Mouse (Mus musculus) induced T-regulatory cell, adult 2 months (primary cell): ENCODE measurements around the gene Cyp51.
"Not testable (repeated sequence)": the region's sequence is repeated elsewhere in the genome, so short reads cannot be mapped to it uniquely, and the experiment has no call there.

Experiments used
- DNase-seq: peaks from one replicate; pipeline ENCODE4 v3.0.0-alpha.2; 2012; ENCODE audit warnings: low read depth

The Cyp51 gene

DNA sequence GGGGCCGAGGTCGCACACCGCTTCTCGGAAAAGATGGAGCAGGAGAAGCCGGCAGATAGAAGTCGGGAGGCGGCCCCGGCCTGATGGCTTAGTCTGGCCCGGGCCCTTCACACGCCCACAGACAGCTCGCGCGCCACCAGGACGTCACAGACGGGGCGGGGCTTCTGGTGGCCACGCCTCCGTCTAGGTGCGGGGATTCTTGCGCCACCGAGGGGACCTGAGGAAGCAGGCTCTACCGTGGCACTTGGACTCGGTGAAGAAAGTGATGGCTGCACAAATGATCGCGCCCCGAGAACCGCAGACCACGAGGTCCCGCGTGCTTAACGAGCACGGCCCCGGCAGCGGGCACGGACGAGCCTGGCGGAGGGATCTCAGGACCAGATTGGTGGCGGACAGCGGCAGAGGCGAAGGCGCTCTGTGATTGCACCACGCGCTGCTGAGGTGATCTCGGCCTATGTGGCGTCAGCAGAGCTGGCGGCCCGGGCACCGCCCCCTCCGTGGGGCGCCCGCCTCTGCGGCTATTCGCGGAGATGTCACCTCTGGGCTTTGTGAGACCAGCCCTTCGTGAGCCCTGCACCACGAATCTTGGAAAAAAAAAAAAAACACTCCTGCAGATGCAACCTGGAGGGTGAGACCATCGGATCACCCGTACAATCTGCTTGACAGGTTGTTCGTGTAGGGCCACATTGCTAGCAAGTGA lies at the start of gene Cyp51:
Cyp51 (minus strand) TSS at position 406 of the 700 bp plus-strand sequence.
- peak; percentile 96 for DNase-seq

DNA sequence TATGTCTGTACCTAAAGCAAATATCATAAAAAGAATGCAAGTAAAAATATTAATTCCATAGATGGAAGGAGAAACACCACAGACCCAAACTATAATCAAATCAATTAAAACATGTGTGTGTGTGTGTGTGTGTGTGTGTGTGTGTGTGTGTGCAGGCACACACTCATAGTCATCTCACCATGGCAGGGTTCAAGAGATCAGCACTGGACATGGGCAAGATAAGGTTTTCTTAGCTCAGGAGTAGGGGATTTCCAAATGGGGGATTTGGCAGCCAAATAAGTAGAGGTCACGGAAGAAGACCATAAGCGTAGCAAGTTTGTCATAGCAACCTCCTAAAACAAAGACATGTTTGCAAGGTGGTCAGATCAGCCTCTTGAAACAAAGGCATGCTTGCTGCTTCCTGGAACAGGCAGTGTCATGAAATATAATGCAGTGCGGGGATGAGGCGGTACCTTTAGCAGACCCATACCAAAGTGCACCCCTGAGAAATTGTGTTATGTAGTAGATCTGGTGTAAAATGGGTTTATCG lies 8.1 kb upstream of the Cyp51 start:
- DNase-seq: no peak

DNA sequence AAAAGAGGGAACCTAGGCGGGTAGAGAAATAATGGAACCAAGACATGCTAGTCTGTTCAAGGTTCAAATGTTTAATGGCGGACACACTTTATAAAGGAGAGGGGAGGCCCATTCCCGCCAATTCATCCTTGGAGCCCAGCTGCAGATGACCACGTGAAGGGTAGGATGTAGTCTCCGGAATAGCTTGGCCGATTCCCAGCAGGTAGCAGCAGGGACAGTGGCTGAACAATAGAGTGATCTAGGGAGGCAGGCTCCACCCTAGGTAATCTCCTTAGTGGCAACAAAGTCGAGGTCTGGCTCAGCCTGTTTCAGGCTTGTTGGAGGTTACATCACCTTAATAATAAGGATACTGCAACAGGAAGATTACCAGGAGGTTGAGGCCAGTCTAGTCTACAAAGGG lies 2.5 kb upstream of the Cyp51 start:
- DNase-seq: not testable (repeated sequence)

DNA sequence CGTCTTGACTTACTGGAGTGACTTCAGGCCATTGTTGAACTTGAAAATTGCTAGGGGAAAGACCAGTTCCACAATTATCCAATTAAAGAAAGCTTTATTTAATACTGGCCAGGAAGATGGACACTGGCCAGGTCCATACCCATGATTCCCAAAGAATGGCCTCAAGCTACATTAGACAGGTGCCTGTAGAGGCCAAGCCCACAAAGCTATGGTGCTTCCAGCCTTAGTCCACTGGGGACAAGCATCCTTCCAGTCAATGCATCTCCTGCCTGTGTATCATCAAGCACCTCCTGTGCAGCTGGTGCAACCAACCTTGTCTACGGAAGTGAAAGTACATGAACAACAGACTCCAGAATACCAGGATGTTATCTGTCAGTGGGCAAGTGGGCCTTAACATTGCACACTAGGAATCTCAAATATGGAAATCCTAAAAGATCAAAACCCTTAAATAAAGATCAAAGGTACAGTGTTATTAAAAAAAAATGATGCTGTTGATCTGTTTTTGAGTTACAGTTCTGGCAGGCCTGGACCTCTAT lies 1.2 kb upstream of the Cyp51 start:
- peak; percentile 25 for DNase-seq

DNA sequence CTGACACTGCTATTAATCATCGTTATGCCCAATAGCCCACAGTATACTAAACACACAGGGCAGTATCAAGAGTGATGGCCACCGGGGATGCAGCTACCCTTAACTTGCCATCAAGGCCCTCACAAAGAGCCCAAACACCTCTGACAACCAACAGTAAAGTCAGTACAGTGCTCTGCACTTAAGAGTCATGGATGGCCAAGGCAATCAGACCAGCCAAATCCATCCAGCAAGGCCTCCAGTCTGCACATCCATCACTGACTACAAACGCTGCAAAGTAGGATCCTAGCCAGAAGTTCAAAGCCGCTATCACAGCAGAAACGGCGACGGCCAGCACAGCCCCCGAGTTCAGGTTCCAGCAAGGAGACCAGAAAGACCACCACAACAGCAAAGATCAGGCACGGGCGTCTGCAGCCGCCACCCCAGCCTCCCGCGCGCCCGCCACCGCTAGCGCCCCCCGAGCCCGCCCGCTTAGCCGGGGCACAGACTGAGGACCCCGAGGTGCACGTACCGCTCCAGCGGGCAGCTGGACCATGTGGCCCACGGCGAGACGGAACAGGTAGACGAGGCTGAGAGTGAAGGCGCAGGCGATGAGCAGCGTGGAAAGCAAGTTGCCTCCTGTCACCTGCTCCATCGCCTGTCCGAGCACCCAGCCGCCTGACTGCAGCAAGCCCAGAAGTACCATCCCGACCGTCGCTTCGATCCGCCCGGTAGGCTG lies 763 bp downstream of the Cyp51 start:
- no peak for DNase-seq

DNA sequence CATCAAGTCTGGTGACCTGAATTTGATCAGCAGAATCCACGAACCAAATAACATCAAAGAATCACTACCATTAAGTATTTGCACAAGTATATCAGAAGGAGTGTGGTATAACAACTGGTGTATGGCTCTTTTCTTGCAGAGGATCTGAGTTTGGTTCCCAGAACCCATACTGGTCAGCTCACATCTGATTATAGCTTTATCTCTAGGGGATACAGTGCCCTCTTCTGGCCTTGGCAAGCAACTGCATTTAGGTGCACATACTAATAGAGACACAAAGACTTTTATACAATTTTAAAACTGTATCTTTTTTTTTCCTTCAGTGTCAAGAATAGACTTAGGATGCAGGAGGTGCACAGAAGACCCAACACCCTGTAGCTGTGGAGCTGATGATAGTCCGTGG lies 2.8 kb downstream of the Cyp51 start:
- DNase-seq: peak; percentile 52

DNA sequence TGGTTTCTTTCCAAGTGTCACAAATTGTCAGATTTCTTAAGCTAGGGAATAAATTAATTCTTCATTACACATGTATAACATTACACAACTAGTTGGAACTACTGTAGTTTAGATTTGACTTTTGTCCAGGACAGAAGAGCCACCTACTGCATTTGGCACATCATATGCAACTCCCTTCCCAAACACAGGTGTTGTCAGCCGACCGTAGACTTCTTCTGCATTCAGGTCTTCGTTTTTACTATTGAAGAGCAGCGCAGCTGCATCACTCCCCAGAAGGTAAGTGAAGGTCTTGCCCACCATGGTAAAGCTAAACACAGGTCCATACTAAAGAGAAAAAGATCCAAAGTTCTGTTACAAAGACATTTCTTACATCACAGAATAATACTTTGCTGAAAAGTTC lies 3.5 kb downstream of the Cyp51 start:
- no peak for DNase-seq

DNA sequence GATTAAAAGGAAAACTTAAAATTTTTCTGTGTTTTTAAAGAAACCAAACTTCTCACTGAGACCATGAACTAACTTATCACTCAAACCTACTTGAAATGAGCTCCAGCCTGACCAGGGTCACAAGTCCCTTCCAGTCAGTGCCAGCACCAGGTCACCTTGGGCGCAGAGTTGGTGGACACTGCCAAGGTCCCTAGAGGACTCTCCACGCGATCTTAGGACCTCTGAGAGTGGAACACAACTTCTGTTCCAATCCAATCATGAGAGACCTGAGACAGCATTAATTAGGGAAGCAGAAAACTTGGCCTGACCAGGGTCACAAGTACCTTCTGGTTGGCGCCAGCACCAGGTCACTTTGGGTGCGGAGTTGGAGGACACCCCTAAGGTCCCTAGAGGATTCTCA lies 10.1 kb downstream of the Cyp51 start:
- DNase-seq: no peak

DNA sequence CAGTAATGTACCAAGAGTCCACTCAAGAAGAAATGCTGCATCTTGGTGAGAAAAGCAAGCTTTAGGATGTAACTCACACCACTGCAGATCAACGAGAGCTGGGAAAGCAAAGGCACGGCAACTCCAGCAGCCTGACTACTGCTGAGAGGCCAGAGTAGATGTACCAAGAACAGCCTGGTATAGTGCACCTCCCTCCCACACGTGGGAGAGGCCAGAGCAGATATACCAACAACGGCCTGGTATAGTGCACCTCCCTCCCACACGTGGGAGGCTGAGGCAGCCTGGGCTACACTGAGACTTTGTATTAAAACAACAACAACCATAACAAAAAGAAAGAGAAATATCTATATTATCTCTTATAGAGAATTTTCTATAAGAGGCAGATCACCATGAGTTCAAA lies 16.4 kb downstream of the Cyp51 start:
- DNase-seq: no peak

DNA sequence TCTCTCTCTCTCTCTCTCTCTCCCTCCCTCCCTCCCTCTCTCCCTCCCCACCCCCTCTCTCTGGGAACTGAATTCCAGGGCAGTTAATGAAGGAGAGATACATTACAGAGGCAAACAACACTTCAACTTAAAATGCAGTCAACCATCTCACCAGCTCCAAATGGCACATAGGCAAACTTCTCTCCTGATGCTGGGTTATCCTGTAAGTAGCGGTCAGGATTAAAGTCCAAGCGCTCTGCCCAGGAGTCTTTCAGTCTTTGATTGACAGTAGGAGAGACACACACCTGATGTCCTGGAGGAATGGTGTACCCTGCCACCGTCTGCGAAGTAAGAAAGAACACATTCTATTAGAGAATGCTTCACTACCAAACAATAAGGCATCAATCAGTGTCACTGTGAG lies 18.2 kb downstream of the Cyp51 start:
- DNase-seq: no peak

DNA sequence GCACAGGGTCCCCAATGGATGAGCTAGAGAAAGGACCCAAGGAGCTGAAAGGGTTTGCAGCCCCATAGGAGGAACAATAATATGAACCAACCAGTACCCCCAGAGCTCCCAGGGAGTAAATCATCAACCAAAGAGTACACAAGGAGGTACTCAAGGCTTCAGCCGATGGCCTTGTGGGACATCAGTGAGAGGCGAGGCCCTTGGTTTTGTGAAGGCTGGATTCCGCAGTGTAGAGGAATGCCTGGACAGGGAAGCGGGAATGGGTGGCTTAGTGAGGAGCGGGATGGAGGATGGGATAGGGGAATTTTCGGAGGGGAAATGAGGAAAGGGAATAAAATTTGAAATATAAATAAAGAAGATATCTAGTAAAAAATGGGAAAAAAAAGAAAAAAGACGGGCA lies 19.6 kb downstream of the Cyp51 start:
- DNase-seq: no peak

DNA sequence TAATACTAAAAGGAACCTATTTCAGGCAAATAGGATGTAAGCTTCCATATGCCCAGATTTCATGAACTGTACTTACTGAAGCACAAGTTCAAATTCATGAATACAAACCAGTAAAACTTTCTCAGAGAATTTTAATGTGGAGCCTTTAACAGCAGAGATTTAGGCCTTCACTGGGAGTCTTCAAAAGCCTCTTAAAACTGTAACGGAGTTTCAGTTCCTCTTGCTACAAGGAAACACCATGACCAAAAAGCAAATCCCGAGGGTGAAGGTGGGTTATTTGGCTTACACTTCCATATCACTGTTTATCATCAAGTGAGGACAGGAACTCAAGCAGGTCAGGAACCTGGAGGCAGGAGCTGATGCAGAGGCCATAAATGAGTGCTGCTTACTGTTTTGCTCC lies 23.0 kb downstream of the Cyp51 start:
- no peak for DNase-seq

DNA sequence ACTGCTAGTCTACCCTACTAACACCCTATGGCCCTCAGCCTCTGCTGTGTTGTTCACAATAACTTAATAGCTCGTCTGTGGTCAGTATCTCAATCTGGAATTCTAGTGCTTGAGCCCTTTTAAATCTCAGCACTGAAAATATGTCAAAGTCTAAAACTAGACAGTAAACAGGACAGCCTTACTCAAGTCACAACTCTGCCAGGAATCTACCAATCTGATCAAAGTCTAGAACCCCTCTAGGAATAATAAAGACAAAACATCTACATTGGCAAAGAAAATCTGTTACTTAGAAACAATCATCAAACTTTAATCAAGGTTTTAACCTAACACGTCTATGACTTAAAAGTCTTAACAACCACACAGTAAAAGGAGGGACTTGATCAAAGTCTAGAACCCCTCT lies 23.7 kb downstream of the Cyp51 start:
- no peak for DNase-seq

DNA sequence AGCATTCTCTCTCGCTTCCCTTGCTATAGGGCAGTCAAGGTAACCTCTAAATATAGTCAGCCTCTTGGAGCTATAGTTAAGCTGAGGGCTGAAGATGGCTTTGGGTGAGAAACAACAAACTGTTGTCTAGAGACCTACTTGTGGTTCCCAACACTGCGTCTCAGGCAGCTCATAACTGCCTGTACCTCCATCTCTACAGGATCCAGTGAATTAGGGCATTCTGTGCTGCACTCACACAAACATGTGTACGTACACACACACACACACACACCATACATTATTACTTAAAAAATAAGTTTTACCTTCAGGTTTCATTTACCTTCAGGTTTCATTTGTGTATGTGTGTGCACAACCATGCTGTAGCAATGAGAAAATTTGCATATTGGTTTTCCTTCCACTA lies 25.5 kb downstream of the Cyp51 start:
- DNase-seq: no peak

DNA sequence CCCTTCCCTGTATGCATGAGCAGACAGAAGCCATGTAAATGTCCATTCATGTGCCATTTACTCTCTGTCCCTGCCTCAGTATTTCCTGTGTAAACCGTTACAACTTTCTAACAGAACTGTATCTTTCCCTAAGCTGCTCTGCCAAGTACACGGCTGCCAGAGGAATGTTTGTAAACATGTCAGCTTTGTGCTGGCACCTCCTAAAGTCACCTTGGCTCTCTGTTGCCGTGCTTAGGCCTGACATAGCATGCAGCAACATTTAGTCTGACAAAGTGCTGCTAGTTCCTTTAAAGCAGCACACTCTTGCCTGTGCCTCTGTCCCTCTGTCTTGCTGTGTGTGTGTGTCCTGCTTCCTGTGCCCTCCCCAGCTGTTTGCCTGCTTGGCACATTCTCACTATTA lies 37.3 kb downstream of the Cyp51 start:
- no peak for DNase-seq

DNA sequence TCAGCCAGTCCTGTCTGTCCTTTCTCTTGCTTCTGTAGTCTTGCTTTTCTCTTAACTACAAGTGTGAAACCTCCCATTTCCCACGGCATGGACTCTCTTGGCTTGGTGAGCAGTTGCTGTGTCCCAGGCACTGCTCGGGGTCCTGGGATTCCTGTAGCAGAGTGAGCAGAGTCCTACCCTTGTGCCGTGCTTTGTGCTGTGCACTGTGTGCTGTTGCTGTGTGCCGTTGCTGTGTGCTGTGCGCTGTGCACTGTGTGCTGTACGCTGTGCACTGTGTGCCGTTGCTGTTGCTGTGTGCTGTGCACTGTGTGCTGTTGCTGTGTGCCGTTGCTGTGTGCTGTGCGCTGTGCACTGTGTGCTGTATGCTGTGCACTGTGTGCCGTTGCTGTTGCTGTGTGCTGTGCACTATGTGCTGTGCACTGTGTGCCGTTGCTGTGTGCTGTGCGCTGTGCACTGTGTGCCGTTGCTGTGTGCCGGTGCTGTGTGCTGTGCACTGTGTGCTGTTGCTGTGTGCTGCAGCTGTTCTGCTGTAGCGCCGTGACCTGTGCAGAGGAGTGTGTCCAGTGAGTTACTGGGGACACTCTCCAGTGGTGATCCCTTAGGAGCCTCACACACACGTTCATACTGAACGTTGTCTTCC lies 38.0 kb downstream of the Cyp51 start:
- no peak for DNase-seq

DNA sequence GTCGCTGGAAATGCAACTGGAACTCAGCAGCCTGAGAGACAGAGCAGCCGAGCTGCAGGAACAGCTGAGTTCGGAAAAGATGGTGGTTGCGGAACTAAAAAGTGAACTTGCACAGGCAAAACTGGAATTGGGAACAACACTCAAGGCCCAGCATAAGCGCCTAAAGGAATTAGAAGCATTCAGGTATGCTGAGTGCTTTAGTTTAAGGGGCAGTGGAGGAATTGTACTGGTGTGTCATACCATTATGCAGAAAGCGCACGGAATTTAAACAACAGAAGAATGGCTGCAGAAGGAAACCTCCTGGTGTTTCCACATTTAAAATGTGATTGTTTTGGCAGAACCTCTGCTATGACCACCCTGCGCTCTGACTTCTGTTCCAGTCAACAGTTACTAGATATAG lies 44.2 kb downstream of the Cyp51 start:
- DNase-seq: no peak

DNA sequence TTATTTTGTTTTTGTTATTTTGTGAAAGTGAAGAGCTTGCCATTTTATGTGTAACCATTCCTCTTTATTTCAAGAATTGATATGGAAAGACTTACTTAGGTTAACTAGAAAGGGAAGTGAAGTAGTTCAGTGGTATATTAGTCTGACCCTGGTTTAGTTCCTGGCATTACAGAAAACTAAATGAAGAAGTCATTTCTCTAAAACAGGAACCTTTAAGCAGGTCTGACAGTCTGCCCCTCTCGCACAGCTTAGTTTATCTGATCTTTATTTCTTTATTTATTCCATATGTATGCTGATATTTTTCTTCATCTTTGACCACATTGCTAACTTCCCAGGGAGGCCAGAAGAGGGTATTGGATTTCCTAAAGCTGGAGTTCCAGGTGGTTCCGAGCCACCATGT lies 63.6 kb downstream of the Cyp51 start:
- DNase-seq: no peak

DNA sequence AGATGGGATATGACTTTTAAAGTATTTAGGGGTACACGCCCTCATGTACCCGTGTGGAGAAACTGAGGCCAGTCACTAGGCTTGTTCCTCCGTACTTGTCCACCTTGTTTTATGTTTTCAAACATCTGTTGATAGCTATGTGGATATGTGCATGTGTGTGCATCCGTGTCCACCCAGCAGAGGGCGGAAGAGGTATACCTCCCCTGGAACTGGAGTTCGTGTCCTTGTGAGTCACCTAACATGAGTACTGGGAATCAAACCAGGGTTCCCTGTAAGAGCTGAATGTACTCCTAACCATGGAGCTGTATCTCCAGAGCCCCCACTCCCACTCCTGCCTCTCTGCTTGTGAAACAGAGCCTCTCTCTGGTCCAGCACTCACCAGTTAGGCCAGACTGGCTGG lies 64.2 kb downstream of the Cyp51 start:
- peak; percentile 26 for DNase-seq

DNA sequence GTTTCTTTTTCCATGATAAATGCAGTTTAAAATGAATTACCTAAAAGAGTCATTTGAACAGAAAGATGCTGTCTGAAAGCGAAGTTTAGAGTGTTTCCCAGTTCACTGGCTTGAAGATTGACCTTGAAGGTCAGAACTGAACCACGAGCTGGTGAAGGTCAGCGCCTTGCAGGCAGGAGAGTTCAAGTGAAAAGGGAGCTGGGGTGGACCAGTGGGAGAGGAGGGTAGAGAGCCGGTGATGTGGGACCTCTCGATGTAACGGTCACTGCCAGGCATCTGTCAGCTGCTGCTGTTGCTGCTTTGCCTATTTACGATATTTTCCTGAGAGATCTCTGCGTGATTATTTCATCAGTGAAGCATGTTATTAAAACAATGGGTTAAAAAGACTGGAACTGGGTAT lies 65.2 kb downstream of the Cyp51 start:
- DNase-seq: no peak

DNA sequence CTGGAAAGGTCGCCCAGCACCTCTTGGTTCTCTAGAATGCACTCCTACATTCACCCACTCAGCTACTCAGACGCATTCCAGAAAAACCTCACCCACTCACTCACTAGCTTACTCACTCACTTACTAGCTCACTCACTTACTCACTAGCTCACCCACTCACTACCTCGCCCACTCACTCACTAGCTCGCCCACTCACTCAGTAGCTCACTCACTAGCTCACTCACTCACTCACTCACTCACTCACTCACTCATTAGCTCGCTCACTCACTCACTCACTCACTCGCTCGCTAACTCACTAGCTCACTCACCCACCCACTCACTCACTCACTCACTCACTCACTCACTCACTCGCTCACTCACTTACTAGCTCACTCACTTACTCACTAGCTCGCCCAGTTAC lies 67.9 kb downstream of the Cyp51 start:
- DNase-seq: no peak

DNA sequence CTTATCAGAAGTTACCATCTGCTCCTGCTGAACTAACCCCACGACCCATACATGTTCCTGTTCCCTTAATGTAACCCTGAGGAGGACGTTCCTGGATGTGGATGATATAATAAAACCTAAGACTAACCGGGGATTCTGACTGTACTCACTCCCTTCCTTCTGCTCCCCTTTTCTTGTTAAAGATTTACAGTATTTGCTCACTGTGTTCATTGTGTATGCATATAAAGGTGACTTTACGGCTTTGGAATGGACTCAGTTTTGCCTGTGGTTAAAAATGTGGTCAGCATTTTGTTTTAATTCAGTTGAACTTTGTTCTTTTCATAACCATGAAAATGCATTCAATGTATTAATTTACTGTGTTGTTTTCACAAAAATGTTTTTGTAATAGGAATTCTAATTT lies 72.7 kb downstream of the Cyp51 start:
- DNase-seq: no peak
